Mouse (Mus musculus) embryonic facial prominence, embryonic 14.5 days (tissue): ENCODE data around the gene Snapc1. TPM values are rescaled to one million over a fixed set of nuclear protein-coding genes. Genes with fewer than 3 reads are reported as not detected.

Experiments used
- ATAC-seq: fragments of 200-750 bp; cut with Nextera tagmentation; 2 replicates; pipeline ENCODE4 v1.8.0; 2017; ENCODE audit warnings: low read depth, moderate number of reproducible peaks, moderate TSS enrichment
- DNase-seq: peaks from one replicate; pipeline ENCODE4 v3.0.0-alpha.2; 2015; ENCODE audit warnings: low spot score
- H3K27ac ChIP-seq: fragments of 300-500 bp; sonication (generic); replicated peaks from 2 replicates; pipeline ENCODE4 v1.5.1; 2014; ENCODE audit warnings: low read depth, mild to moderate bottlenecking, low read length, moderate library complexity
- H3K27me3 ChIP-seq: fragments of 300-500 bp; sonication (generic); replicated peaks from 2 replicates; pipeline ENCODE4 v1.6.1; 2014; ENCODE audit warnings: low read length; ENCODE audit not compliant: control insufficient read depth, insufficient read depth
- H3K36me3 ChIP-seq: fragments of 300-500 bp; sonication (generic); 2 replicates; pipeline ENCODE4 v1.6.1; 2014; ENCODE audit warnings: low read length, mixed read lengths; ENCODE audit not compliant: control insufficient read depth, insufficient read depth
- H3K4me1 ChIP-seq: fragments of 300-500 bp; sonication (generic); 2 replicates; pipeline ENCODE4 v1.6.1; 2014; ENCODE audit warnings: antibody characterized with exemption, low read length; ENCODE audit not compliant: control insufficient read depth, insufficient read depth
- H3K4me2 ChIP-seq: fragments of 300-500 bp; sonication (generic); 2 replicates; pipeline ENCODE4 v1.6.1; 2014; ENCODE audit warnings: low read depth, mild to moderate bottlenecking, low read length, moderate library complexity, mixed read lengths
- H3K4me3 ChIP-seq: fragments of 300-500 bp; sonication (generic); 2 replicates; pipeline ENCODE4 v1.5.1; 2014; ENCODE audit warnings: low read depth, mild to moderate bottlenecking, low read length
- H3K9ac ChIP-seq: fragments of 300-500 bp; sonication (generic); 2 replicates; pipeline ENCODE4 v1.6.1; 2014; ENCODE audit warnings: low read depth, mild to moderate bottlenecking, low read length, moderate library complexity, mixed read lengths
- H3K9me3 ChIP-seq: fragments of 300-500 bp; sonication (generic); 2 replicates; pipeline ENCODE4 v1.6.1; 2016; ENCODE audit warnings: low read length; ENCODE audit not compliant: control insufficient read depth
- WGBS: fragments of 180-500 bp; shearing (Covaris S2); extraction: QIAGEN DNeasy Blood & Tissue Kit; methylation state at CpG from one replicate; pipeline ENCODE4 v1.1.7; 2014; 5-methylcytosine and 5-hydroxymethylcytosine counted together
- polyA plus RNA-seq: library from polyadenylated mRNA; unstranded; fragments of >200 nt; fragmentation: Nextera tagmentation; extraction: Ambion mirVana; gene quantifications from 2 replicates; pipeline ENCODE4 v1.2.1, GENCODE M21; 2014

The Snapc1 gene
- polyA plus RNA-seq, 1 experiment from 2014 or later = 17.8 TPM

DNA sequence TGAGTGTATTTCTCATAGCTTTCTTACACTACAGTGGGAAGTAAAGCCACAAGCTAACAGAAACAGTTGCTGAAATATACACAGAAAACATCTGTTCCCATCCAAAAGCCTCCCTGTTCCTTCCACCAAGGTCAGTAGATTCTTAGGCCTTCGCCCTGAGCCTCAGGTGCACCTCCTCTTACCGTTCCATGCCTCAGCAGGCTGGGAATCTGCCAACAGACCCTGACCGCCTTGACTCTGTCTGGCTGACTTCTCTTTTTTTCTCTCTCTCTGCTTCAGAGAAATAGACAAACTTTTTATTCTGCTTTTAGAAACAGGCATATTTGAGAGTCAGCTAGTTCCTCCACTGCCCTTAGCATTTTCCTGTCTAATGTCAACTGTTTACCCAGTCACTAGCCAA, 13.9 kb downstream of the Snapc1 start:
- Histone ChIP-seq H3K4me3 (no peak overlapping the region), H3K27ac (no peak overlapping the region), H3K4me2 (no peak overlapping the region), H3K27me3 (no peaks in the 10 kb centered on the region), H3K9ac (no peak overlapping the region), H3K9me3 (no peaks in the 10 kb centered on the region), H3K36me3 (peaks cover 84% of the 10 kb centered on the region), H3K4me1 (no peaks in the 10 kb centered on the region)
- ATAC-seq = no peak
- no peak for DNase-seq
- 92% methylated on average over 3 of the region's 3 CpGs for WGBS

DNA sequence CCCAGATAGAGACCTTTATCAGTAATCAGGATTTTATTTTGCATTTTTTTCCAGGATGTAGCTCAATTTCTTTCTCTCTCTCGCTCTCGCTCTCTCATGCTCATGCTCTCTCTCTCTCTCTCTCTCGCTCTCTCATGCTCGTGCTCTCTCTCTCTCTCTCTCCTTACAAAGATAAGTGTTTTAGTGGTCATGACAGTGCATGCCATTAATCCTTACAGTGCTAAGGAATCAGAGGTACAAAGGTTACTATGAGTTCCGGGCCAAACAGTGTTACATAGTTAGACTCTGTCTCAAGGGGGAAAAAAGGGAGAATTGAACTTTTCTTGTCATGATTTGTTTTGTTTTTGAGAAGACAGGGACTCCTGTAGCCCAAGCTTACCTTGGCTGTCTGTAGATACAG, 15.4 kb downstream of the Snapc1 start:
- Histone ChIP-seq H3K9ac (no peak overlapping the region), H3K27me3 (no peaks in the 10 kb centered on the region), H3K4me1 (no peaks in the 10 kb centered on the region), H3K36me3 (peaks cover 88% of the 10 kb centered on the region), H3K9me3 (no peaks in the 10 kb centered on the region), H3K4me3 (no peak overlapping the region), H3K4me2 (no peak overlapping the region), H3K27ac (no peak overlapping the region)
- WGBS = 93% methylated on average over 5 of the region's 5 CpGs
- DNase-seq = no peak
- ATAC-seq = no peak

DNA sequence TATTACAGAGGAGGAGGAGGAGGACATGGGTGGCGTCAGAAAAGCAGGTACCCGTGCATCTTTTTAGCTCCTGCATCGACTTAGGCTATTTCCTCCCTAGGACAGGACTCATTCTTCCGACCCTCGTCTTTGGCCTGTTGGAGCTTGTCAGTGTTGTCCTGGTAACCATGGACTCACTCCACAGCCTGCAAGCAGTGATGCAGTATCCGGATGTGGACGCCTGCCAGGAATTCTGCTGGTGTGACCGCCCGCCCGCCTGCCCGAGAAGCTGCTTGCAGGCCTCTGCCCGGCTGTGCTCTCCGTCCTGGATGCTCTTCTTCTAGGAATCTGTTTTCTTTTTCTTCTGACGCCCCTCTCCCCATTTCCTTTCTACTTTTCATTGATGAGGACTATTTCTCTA, 18.3 kb downstream of the Snapc1 start:
- Histone ChIP-seq H3K4me1 (no peaks in the 10 kb centered on the region), H3K9me3 (no peaks in the 10 kb centered on the region), H3K4me3 (no peak overlapping the region), H3K27ac (no peak overlapping the region), H3K36me3 (peaks cover 83% of the 10 kb centered on the region), H3K9ac (no peak overlapping the region), H3K27me3 (no peaks in the 10 kb centered on the region), H3K4me2 (no peak overlapping the region)
- 77% methylated on average over 14 of the region's 14 CpGs for WGBS
- peak; percentile 70; the same call in 1 of the 2 replicates for ATAC-seq
- peak; percentile 81 for DNase-seq

DNA sequence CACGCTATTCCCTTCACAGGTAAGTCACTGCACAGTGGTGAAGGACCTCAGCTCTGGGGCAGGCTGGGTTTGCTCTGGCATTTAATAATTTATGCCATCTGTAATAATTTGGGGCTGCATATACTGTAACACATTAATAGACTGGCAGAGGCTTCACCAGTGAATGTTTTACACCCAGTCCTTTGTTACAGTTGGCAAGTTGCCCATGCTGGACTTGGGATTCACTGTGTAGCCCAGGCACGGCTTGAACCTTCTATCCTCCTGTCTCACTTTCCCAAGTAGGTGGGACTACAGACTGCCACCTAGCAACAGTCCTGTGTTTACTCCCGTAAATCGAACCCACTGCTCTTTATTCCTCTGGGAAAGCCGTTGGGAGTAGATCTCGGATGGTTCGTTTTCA, 22.0 kb downstream of the Snapc1 start:
- ATAC-seq (no peak), DNase-seq (no peak)
- Histone ChIP-seq H3K4me3 (no peak overlapping the region), H3K9ac (no peak overlapping the region), H3K4me2 (no peak overlapping the region), H3K36me3 (peaks cover 50% of the 10 kb centered on the region), H3K9me3 (no peaks in the 10 kb centered on the region), H3K4me1 (no peaks in the 10 kb centered on the region), H3K27me3 (no peaks in the 10 kb centered on the region), H3K27ac (no peak overlapping the region)
- WGBS = 83% methylated on average over 7 of the region's 7 CpGs

DNA sequence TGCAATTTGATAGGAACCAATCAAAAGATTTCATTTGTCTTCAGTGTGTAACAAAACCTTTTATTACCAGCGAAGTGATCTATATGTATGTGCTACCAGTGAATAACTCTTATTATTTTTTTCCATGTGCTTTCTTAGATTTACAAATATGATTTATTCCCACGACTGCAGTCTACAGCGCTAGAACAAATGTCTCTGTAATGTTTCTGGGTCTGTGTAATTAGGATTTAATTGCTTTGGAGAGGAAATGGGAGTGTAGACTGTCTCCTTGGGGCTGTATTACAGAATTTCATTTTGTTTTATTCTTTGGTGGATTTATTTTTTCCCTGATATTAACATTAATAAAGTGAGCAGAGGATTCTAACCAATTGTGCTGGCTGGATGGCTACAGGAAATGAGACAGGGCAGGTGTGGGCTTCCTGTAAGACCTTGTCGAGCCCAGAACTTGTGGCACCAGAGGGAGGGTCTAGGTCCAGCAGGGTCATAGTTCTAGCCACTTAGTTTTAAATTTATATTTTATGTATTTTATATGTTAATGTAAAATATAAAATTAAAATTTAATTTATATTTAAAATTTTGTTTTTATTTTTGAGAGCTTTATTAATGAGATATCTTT, 24.2 kb downstream of the Snapc1 start:
- Histone ChIP-seq H3K4me1 (no peaks in the 10 kb centered on the region), H3K9me3 (no peaks in the 10 kb centered on the region), H3K36me3 (peaks cover 31% of the 10 kb centered on the region), H3K27me3 (no peaks in the 10 kb centered on the region), H3K27ac (no peak overlapping the region), H3K4me3 (no peak overlapping the region), H3K4me2 (no peak overlapping the region), H3K9ac (no peak overlapping the region)
- DNase-seq (no peak), ATAC-seq (no peak)
- WGBS = 76% methylated on average over 4 of the region's 4 CpGs

DNA sequence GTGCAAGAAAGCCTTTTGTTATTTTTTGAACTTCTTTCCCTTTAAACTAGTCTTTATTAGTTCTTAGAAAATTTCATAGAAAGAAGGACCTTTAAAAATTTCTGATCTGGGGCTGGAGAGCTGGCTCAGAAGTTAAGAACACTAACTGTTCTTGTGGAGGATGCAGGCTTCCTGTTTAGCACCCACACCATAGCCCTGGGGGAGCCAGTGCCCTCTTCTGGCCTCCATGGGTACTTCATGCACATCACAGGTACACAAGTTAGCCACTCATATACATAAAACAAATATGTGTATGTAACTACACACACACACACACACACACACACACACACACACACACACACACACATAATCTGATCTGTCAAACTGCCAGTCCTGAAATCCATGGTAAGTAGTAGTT, 25.3 kb downstream of the Snapc1 start:
- Histone ChIP-seq H3K9ac (no peak overlapping the region), H3K9me3 (no peaks in the 10 kb centered on the region), H3K4me3 (no peak overlapping the region), H3K27ac (no peak overlapping the region), H3K4me2 (no peak overlapping the region), H3K4me1 (no peaks in the 10 kb centered on the region), H3K36me3 (peaks cover 21% of the 10 kb centered on the region), H3K27me3 (no peaks in the 10 kb centered on the region)
- no peak for ATAC-seq
- DNase-seq = no peak

DNA sequence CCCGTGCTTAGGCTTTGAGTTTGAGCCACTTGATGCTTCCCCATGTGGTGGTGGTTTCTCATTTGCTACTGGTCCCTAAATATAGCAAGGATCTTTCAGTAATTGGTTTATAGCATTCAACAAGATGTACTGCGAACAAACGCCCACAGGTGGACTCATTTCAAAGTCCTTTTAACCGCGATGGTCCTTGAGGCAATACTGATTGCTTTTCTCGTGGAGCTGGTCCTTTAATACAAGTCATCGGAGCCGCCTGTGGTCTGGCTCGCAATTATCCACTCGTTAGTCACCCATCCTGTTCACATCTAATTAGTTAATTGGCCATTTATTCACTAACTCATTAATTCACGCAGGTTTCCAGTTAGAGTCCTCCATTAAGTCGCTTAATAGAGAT, 32.6 kb downstream of the Snapc1 start:
- WGBS = 49% methylated on average over 12 of the region's 12 CpGs
- Histone ChIP-seq H3K27ac (no peak overlapping the region), H3K9ac (peak overlapping the region; percentile 81), H3K36me3 (no peaks in the 10 kb centered on the region), H3K4me1 (0 out of 2 replicates have a peak, but pooled peaks cover 3% of the 10 kb centered on the region), H3K4me2 (peak overlapping the region; percentile 86), H3K9me3 (no peaks in the 10 kb centered on the region), H3K27me3 (peaks cover 14% of the 10 kb centered on the region), H3K4me3 (peak overlapping the region; percentile 66)
- DNase-seq (no peak), ATAC-seq (no peak; the same call in 1 of the 2 replicates)

DNA sequence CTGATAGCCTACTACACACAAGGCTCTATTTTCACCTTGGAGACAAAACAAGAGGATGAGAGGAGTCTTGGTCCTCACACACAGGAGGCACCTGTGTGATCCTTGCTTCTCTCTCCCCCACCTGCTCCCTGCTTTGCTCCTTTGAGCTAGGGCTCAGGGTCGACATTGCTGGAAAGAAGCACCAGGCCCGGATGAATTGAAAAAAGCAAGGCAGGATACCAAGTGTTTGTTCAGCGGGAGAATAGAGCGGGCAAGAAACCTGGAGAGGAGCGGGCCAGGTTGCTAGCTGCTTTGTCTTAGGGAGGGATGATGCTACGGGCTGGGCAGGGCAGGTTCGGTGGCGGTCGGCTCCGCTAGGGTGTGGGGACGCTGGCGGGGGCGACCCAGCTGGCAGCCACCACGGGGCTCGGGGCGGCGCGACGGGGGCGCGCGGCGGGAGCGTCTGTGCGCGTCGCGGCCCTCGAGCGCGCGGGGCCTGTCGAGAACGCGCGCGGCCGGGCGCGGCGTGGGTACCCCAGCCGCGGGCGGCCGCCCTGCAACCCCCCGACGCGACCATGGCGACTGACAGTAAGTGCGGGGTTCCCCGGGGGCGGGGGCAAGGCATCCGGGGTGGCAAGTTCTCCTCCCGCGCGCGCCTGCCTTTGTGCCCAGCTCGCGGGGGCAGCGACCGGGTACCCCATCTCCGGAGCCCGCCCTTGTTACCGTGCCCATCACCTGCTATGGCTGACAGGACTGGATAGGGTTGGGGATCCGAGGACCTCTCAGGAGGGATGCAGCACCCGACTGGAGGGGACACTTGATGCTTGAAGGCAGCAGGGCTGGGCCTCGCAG, 33.2 kb downstream of the Snapc1 start, which contains the start of gene Syt16:
Gene Syt16 (plus strand): TSS at position 365 of the 831 bp plus-strand sequence.
- Histone ChIP-seq H3K27ac (no peak within 1 kb of the TSS), H3K9me3 (no peaks in the 10 kb centered on the region), H3K9ac (peak within 1 kb of the TSS; percentile 81), H3K4me2 (peak within 1 kb of the TSS; percentile 86), H3K36me3 (no peaks in the 10 kb centered on the region), H3K4me3 (peak within 1 kb of the TSS; percentile 66), H3K27me3 (peaks cover 14% of the 10 kb centered on the region), H3K4me1 (0 out of 2 replicates have a peak, but pooled peaks cover 3% of the 10 kb centered on the region)
- WGBS = 2% methylated on average over 18 of the region's 67 CpGs
- ATAC-seq = peak; percentile 67
- no peak for DNase-seq
